ENCODE assay signal across 8 mouse cellular contexts in genomic region chr2:119323866-119324575, GRCm38 (mm10). TPM values are rescaled to one million over a fixed set of nuclear protein-coding genes. Genes with fewer than 3 reads are reported as not detected.
DNase-seq lines count a peak whose midpoint lies in the region; ATAC-seq and TF ChIP-seq lines count a peak whose summit lies in the region.

No protein-coding gene starts in this region.

- no peak for ATAC-seq in neural tube, embryonic 11.5 days (ENCODE audit: insufficient read depth, low FRiP score, low TSS enrichment)
- no peak for ATAC-seq in heart, embryonic 16.5 days (replicated peaks; ENCODE audit: extremely low read depth, insufficient read depth, low FRiP score)
- no peak for ATAC-seq in liver, embryonic 14.5 days (ENCODE audit: insufficient read depth)
- ATAC-seq in stomach, embryonic 16.5 days (ENCODE audit: insufficient read depth, low FRiP score), result no peak

- TF ChIP-seq CTCF in liver, embryonic 14.5 days (IDR thresholded peaks at IDR 0.05; ENCODE audit: low read depth), result no peak
- TF ChIP-seq CTCF in left cerebral cortex, adult 2 months (IDR thresholded peaks at IDR 0.05), result no peak

- no peak for TF ChIP-seq EP300 in liver, embryonic 14.5 days (IDR thresholded peaks at IDR 0.05; ENCODE audit: low read depth)

- intact Hi-C loops in left cerebral cortex, adult 2 months (cut with DNase I), result no loop called here

- peak overlapping the region; percentile 19; the same call in 1 of the 2 replicates for H3K4me2 ChIP-seq in neural tube, embryonic 11.5 days (ENCODE audit: low read depth)
- H3K4me2 ChIP-seq in heart, embryonic 16.5 days (ENCODE audit: low read depth, low read length), result peak overlapping the region; percentile 85
- peak overlapping the region; percentile 58 for H3K4me2 ChIP-seq in liver, embryonic 14.5 days (ENCODE audit: low read depth)
- peak overlapping the region; percentile 89 for H3K4me2 ChIP-seq in stomach, embryonic 16.5 days (ENCODE audit: low read depth, low read length)

- no peaks in the 10 kb centered on the region for H3K36me3 ChIP-seq in neural tube, embryonic 11.5 days (ENCODE audit: control insufficient read depth, insufficient read depth, low read length)
- H3K36me3 ChIP-seq in heart, embryonic 16.5 days (ENCODE audit: control insufficient read depth, insufficient read depth), result no peaks in the 10 kb centered on the region
- H3K36me3 ChIP-seq in liver, embryonic 14.5 days (replicated peaks; ENCODE audit: control insufficient read depth, insufficient read depth, low read depth), result no peaks in the 10 kb centered on the region
- H3K36me3 ChIP-seq in stomach, embryonic 16.5 days (ENCODE audit: control insufficient read depth, insufficient read depth, low read length), result no peaks in the 10 kb centered on the region

- 3% methylated on average over 31 of the region's 32 CpGs for WGBS in neural tube, embryonic 11.5 days
- WGBS in heart, embryonic 16.5 days, result 8% methylated on average over 32 of the region's 32 CpGs
- 8% methylated on average over 31 of the region's 32 CpGs for WGBS in liver, embryonic 14.5 days (ENCODE audit: insufficient replicate concordance)
- WGBS in stomach, embryonic 16.5 days, result 14% methylated on average over 32 of the region's 32 CpGs

- H3K27me3 ChIP-seq in neural tube, embryonic 11.5 days (ENCODE audit: control insufficient read depth, insufficient read depth, low read length), result peaks cover 95% of the 10 kb centered on the region
- peaks cover 75% of the 10 kb centered on the region for H3K27me3 ChIP-seq in heart, embryonic 16.5 days (ENCODE audit: control insufficient read depth, insufficient read depth, low read length)
- peaks cover 79% of the 10 kb centered on the region for H3K27me3 ChIP-seq in liver, embryonic 14.5 days (ENCODE audit: control insufficient read depth, insufficient read depth, low read length)
- H3K27me3 ChIP-seq in stomach, embryonic 16.5 days (ENCODE audit: control insufficient read depth, insufficient read depth, low read length), result peaks cover 58% of the 10 kb centered on the region

- H3K4me3 ChIP-seq in neural tube, embryonic 11.5 days (ENCODE audit: low read depth, low read length), result no peak overlapping the region
- peak overlapping the region; percentile 65 for H3K4me3 ChIP-seq in heart, embryonic 16.5 days (ENCODE audit: low read length)
- H3K4me3 ChIP-seq in liver, embryonic 14.5 days (ENCODE audit: insufficient read depth in 1 of 2, low read depth in 2 of 2, low read length in 2 of 2), result peak overlapping the region in 1 of 2 experiments; percentile 14; a peak in 1 of 4 replicates
- peak overlapping the region; percentile 59 for H3K4me3 ChIP-seq in stomach, embryonic 16.5 days (replicated peaks; ENCODE audit: low read length)
- no peak overlapping the region for H3K4me3 ChIP-seq in left cerebral cortex, adult 2 months

- no peak overlapping the region for H3K27ac ChIP-seq in neural tube, embryonic 11.5 days (ENCODE audit: low read depth, low read length)
- peak overlapping the region; percentile 38; the same call in 1 of the 2 replicates for H3K27ac ChIP-seq in heart, embryonic 16.5 days (ENCODE audit: low read length)
- no peak overlapping the region for H3K27ac ChIP-seq in liver, embryonic 14.5 days
- H3K27ac ChIP-seq in stomach, embryonic 16.5 days (ENCODE audit: low read length), result no peak overlapping the region
- no peak overlapping the region for H3K27ac ChIP-seq in left cerebral cortex, adult 2 months

- peaks cover 23% of the 10 kb centered on the region for H3K4me1 ChIP-seq in neural tube, embryonic 11.5 days (ENCODE audit: control insufficient read depth, insufficient read depth, low read length)
- H3K4me1 ChIP-seq in heart, embryonic 16.5 days (ENCODE audit: control insufficient read depth, insufficient read depth, low read length), result peaks cover 34% of the 10 kb centered on the region
- peaks cover 21 to 22% of the 10 kb centered on the region in 2 experiments for H3K4me1 ChIP-seq in liver, embryonic 14.5 days (replicated peaks; ENCODE audit: control insufficient read depth in 2 of 2, insufficient read depth in 2 of 2, low read length in 1 of 2)
- H3K4me1 ChIP-seq in stomach, embryonic 16.5 days (ENCODE audit: control insufficient read depth, insufficient read depth, low read length), result peaks cover 48% of the 10 kb centered on the region

- H3K9me3 ChIP-seq in neural tube, embryonic 11.5 days (ENCODE audit: control insufficient read depth, low read length), result no peaks in the 10 kb centered on the region
- no peaks in the 10 kb centered on the region for H3K9me3 ChIP-seq in heart, embryonic 16.5 days (replicated peaks; ENCODE audit: control insufficient read depth, low read length)
- H3K9me3 ChIP-seq in liver, embryonic 14.5 days (ENCODE audit: control insufficient read depth, low read length), result no peaks in the 10 kb centered on the region
- no peaks in the 10 kb centered on the region for H3K9me3 ChIP-seq in stomach, embryonic 16.5 days (replicated peaks; ENCODE audit: control insufficient read depth, low read length)

- H3K9ac ChIP-seq in neural tube, embryonic 11.5 days (ENCODE audit: low read length), result no peak overlapping the region
- peak overlapping the region; percentile 56 for H3K9ac ChIP-seq in heart, embryonic 16.5 days (ENCODE audit: low read length)
- no peak overlapping the region for H3K9ac ChIP-seq in liver, embryonic 14.5 days (replicated peaks)
- H3K9ac ChIP-seq in stomach, embryonic 16.5 days (ENCODE audit: low read length), result peak overlapping the region; percentile 72

- peak; percentile 12 for DNase-seq in neural tube, embryonic 11.5 days (ENCODE audit: low spot score)
- no peak for DNase-seq in neural tube, embryonic 10.5 days (ENCODE audit: extremely low spot score, low spot score)
- no peak for DNase-seq in liver, embryonic 14.5 days (ENCODE audit: low read depth in 3 of 3, low spot score in 3 of 3)
- no peak for DNase-seq in gastrocnemius, postnatal 4 days (ENCODE audit: low spot score in 2 of 2)
- no peak for DNase-seq in left cerebral cortex, adult 2 months (ENCODE audit: extremely low spot score in 1 of 2, low spot score in 2 of 2)
- no peak for DNase-seq in kidney, adult 8-10 months

RNA-seq across cellular contexts. Expression of gene Dll4, which starts 1.6 kb away (rescaled TPM):
- polyA plus RNA-seq in neural tube, embryonic 11.5 days (2014; fragmentation: Nextera tagmentation; extraction: Ambion mirVana), result 3.1 and 3.8 TPM in 2 replicates
- polyA plus RNA-seq in heart, embryonic 16.5 days (2015; fragmentation: Nextera tagmentation; extraction: Ambion mirVana), result 14.1 TPM in 2 replicates
- 1.3 and 1.4 TPM in 2 replicates for polyA plus RNA-seq in liver, embryonic 14.5 days (2012; rRNA removed)
- 0.83 and 0.86 TPM in 2 replicates for polyA plus RNA-seq in liver, embryonic 14.5 days (2014; fragmentation: Nextera tagmentation; extraction: Ambion mirVana)
- polyA plus RNA-seq in stomach, embryonic 16.5 days (2015; fragmentation: Nextera tagmentation; extraction: Ambion mirVana), result 6.8 and 8.2 TPM in 2 replicates
- 10 to 100 TPM; 13.7 to 13.9 TPM for total RNA-seq in gastrocnemius, postnatal 4 days (2021)
- 1 to 10 TPM; 2.3 to 2.4 TPM for total RNA-seq in left cerebral cortex, adult 2 months (2021)

RNA-seq across cellular contexts. Expression of gene Chac1, which starts 27.0 kb away (rescaled TPM):
- polyA plus RNA-seq in neural tube, embryonic 11.5 days (2014; fragmentation: Nextera tagmentation; extraction: Ambion mirVana), result 0.95 and 1.3 TPM in 2 replicates
- 0.42 and 0.50 TPM in 2 replicates for polyA plus RNA-seq in heart, embryonic 16.5 days (2015; fragmentation: Nextera tagmentation; extraction: Ambion mirVana)
- 0.56 and 1.2 TPM in 2 replicates for polyA plus RNA-seq in liver, embryonic 14.5 days (2012; rRNA removed)
- 0.29 and 1.7 TPM in 2 replicates for polyA plus RNA-seq in liver, embryonic 14.5 days (2014; fragmentation: Nextera tagmentation; extraction: Ambion mirVana)
- polyA plus RNA-seq in stomach, embryonic 16.5 days (2015; fragmentation: Nextera tagmentation; extraction: Ambion mirVana), result 1.5 and 2.4 TPM in 2 replicates
- under 1 TPM; 0.65 to 0.88 TPM for total RNA-seq in gastrocnemius, postnatal 4 days (2021)
- 1 to 10 TPM; 7.5 to 8.7 TPM for total RNA-seq in left cerebral cortex, adult 2 months (2021)

RNA-seq across cellular contexts. Expression of gene Vps18, which starts 35.5 kb away (rescaled TPM):
- polyA plus RNA-seq in neural tube, embryonic 11.5 days (2014; fragmentation: Nextera tagmentation; extraction: Ambion mirVana), result 17.4 and 17.8 TPM in 2 replicates
- polyA plus RNA-seq in heart, embryonic 16.5 days (2015; fragmentation: Nextera tagmentation; extraction: Ambion mirVana), result 13.3 and 13.6 TPM in 2 replicates
- polyA plus RNA-seq in liver, embryonic 14.5 days (2012; rRNA removed), result 3.2 and 3.4 TPM in 2 replicates
- 3.2 and 3.5 TPM in 2 replicates for polyA plus RNA-seq in liver, embryonic 14.5 days (2014; fragmentation: Nextera tagmentation; extraction: Ambion mirVana)
- 17.5 and 19.8 TPM in 2 replicates for polyA plus RNA-seq in stomach, embryonic 16.5 days (2015; fragmentation: Nextera tagmentation; extraction: Ambion mirVana)
- total RNA-seq in gastrocnemius, postnatal 4 days (2021), result 10 to 100 TPM; 12.6 to 13.0 TPM
- total RNA-seq in left cerebral cortex, adult 2 months (2021), result 10 to 100 TPM; 47.2 to 50.8 TPM

RNA-seq across cellular contexts. Expression of gene Rhov, which starts 52.9 kb away (rescaled TPM):
- polyA plus RNA-seq in neural tube, embryonic 11.5 days (2014; fragmentation: Nextera tagmentation; extraction: Ambion mirVana), result 2.3 and 2.4 TPM in 2 replicates
- polyA plus RNA-seq in heart, embryonic 16.5 days (2015; fragmentation: Nextera tagmentation; extraction: Ambion mirVana), result 1.0 and 1.3 TPM in 2 replicates
- 0.02 TPM in 1 of 2 replicates, not detected in the other for polyA plus RNA-seq in liver, embryonic 14.5 days (2012; rRNA removed)
- not detected in 2 replicates for polyA plus RNA-seq in liver, embryonic 14.5 days (2014; fragmentation: Nextera tagmentation; extraction: Ambion mirVana)
- 30.2 and 34.5 TPM in 2 replicates for polyA plus RNA-seq in stomach, embryonic 16.5 days (2015; fragmentation: Nextera tagmentation; extraction: Ambion mirVana)
- under 1 TPM in 1 of 2 experiments, not detected in 1; 0.16 TPM for total RNA-seq in gastrocnemius, postnatal 4 days (2021)
- total RNA-seq in left cerebral cortex, adult 2 months (2021), result 10 to 100 TPM in 1 of 2 experiments, 1 to 10 TPM in 1; 9.8 to 11.1 TPM

Comparison
In these comparisons a context has a peak if more than half of its experiments do, and no peak if none do; other contexts are left out.
1. H3K4me2 ChIP-seq: peak in every context shown above with its lines; median percentile 89 in stomach, embryonic 16.5 days; 85 in heart, embryonic 16.5 days; 58 in liver, embryonic 14.5 days; 19 in neural tube, embryonic 11.5 days.
2. H3K4me3 ChIP-seq: peak in heart, embryonic 16.5 days (single experiment) and stomach, embryonic 16.5 days (single experiment); none in neural tube, embryonic 11.5 days (single experiment) and left cerebral cortex, adult 2 months (single experiment).
3. H3K9ac ChIP-seq: peak in heart, embryonic 16.5 days (single experiment) and stomach, embryonic 16.5 days (single experiment); none in neural tube, embryonic 11.5 days (single experiment) and liver, embryonic 14.5 days (single experiment).